Mouse (Mus musculus): ENCODE measurements around the gene Olfr1354. TPM values are rescaled to one million over a fixed set of nuclear protein-coding genes. Genes with fewer than 3 reads are reported as not detected.
"Not testable (repeated sequence)": the region's sequence is repeated elsewhere in the genome, so short reads cannot be mapped to it uniquely, and the experiment has no call there.

Gene Olfr1354
- polyA plus RNA-seq (2015; fragmentation: Nextera tagmentation; extraction: Ambion mirVana): not detected in 2 replicates

GRCm38 (mm10) chr10:78912871-78913270 is at the start of gene Olfr1354:
Gene Olfr1354 (plus strand): TSS chr10:78913171.
- 81% methylated on average over 1 of the region's 1 CpGs for WGBS
- not testable (repeated sequence) for H3K4me1 ChIP-seq (ENCODE audit: control insufficient read depth, insufficient read depth, low read length); H3K36me3 ChIP-seq (ENCODE audit: control insufficient read depth, insufficient read depth, low read length); H3K27ac ChIP-seq (ENCODE audit: low read length); H3K4me3 ChIP-seq (ENCODE audit: low read depth, low read length); H3K9me3 ChIP-seq (replicated peaks; ENCODE audit: control insufficient read depth, low read length, poor library complexity, severe bottlenecking); H3K9ac ChIP-seq (ENCODE audit: low read depth, low read length); ATAC-seq; H3K27me3 ChIP-seq (ENCODE audit: control insufficient read depth, insufficient read depth, low read depth, low read length); H3K4me2 ChIP-seq (ENCODE audit: low read length)

DNA sequence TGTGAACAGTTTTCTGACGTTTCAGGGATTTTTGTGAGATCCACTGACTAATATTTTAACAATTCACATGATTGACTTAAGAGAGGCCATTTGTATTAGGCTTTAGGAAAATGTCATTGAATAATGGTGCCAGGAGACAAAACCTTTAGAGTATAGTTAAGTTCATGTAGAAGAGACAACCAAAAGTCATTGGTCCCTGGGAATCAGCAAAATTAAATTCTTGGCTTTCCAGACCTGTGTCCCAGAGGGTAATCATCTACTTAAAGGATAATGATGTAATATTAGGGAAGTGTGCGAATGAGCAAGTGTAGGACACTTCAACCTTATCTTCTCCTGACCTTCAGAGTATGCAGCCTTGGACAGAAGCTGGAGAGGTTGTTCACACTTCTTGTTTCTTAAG is 37.7 kb upstream of the Olfr1354 start, which contains the start of gene Olfr1355:
TSS of gene Olfr1355 (plus strand) at position 301 of the 400 bp plus-strand sequence.
- H3K4me3 ChIP-seq (ENCODE audit: low read depth, low read length): no peak within 1 kb of the TSS
- H3K27ac ChIP-seq (ENCODE audit: low read length): no peak within 1 kb of the TSS
- 0 out of 2 replicates have a peak, but pooled peaks cover 4% of the 10 kb centered on the region for H3K9me3 ChIP-seq (replicated peaks; ENCODE audit: control insufficient read depth, low read length, poor library complexity, severe bottlenecking)
- ATAC-seq: no peak
- H3K4me1 ChIP-seq (ENCODE audit: control insufficient read depth, insufficient read depth, low read length): no peaks in the 10 kb centered on the region
- no peaks in the 10 kb centered on the region for H3K36me3 ChIP-seq (ENCODE audit: control insufficient read depth, insufficient read depth, low read length)
- 66% methylated on average over 2 of the region's 2 CpGs for WGBS
- no peak within 1 kb of the TSS for H3K4me2 ChIP-seq (ENCODE audit: low read length)
- H3K27me3 ChIP-seq (ENCODE audit: control insufficient read depth, insufficient read depth, low read depth, low read length): no peaks in the 10 kb centered on the region
- H3K9ac ChIP-seq (ENCODE audit: low read depth, low read length): no peak within 1 kb of the TSS

DNA sequence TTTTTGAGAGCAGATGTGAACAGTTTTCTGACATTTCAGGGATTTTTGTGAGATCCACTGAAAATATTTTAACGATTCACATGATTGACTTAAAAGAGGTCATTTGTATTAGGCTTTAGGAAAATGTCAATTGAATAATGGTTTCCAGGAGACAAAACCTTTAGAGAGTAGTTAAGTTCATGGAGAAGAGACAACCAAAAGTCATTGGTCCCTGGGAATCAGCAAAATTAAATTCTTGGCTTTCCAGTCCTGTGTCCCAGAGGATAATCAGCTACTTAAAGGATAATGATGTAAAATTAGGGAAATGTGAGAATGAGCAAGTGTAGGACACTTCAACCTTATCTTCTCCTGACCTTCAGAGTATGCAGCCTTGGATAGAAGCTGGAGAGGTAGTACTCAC is 37.4 kb downstream of the Olfr1354 start, which contains the start of gene Olfr8:
TSS of gene Olfr8 (plus strand) at position 301 of the 400 bp plus-strand sequence.
- not testable (repeated sequence) for H3K9me3 ChIP-seq (replicated peaks; ENCODE audit: control insufficient read depth, low read length, poor library complexity, severe bottlenecking); H3K27me3 ChIP-seq (ENCODE audit: control insufficient read depth, insufficient read depth, low read depth, low read length); ATAC-seq; H3K36me3 ChIP-seq (ENCODE audit: control insufficient read depth, insufficient read depth, low read length); H3K4me2 ChIP-seq (ENCODE audit: low read length); H3K4me1 ChIP-seq (ENCODE audit: control insufficient read depth, insufficient read depth, low read length); H3K27ac ChIP-seq (ENCODE audit: low read length); H3K4me3 ChIP-seq (ENCODE audit: low read depth, low read length); H3K9ac ChIP-seq (ENCODE audit: low read depth, low read length)
- WGBS: 84% methylated on average over 1 of the region's 1 CpGs

GRCm38 (mm10) chr10:78963009-78963408 is 50.0 kb downstream of the Olfr1354 start, which contains the start of gene Olfr1353:
Gene Olfr1353 (plus strand): TSS chr10:78963309.
- ATAC-seq; H3K27ac ChIP-seq (ENCODE audit: low read length); H3K4me1 ChIP-seq (ENCODE audit: control insufficient read depth, insufficient read depth, low read length); H3K4me2 ChIP-seq (ENCODE audit: low read length); H3K9me3 ChIP-seq (replicated peaks; ENCODE audit: control insufficient read depth, low read length, poor library complexity, severe bottlenecking); H3K27me3 ChIP-seq (ENCODE audit: control insufficient read depth, insufficient read depth, low read depth, low read length); H3K36me3 ChIP-seq (ENCODE audit: control insufficient read depth, insufficient read depth, low read length); H3K9ac ChIP-seq (ENCODE audit: low read depth, low read length); H3K4me3 ChIP-seq (ENCODE audit: low read depth, low read length): not testable (repeated sequence)

Other genes starting within 250 kb of the Olfr1354 start
- not detected in 2 replicates for gene Casp14, start 194.9 kb upstream of the Olfr1354 start, polyA plus RNA-seq (2015; fragmentation: Nextera tagmentation; extraction: Ambion mirVana)
- gene Ccdc105, start 160.1 kb upstream of the Olfr1354 start, polyA plus RNA-seq (2015; fragmentation: Nextera tagmentation; extraction: Ambion mirVana): 0.32 and 0.65 TPM in 2 replicates
- gene Slc1a6, start 132.7 kb upstream of the Olfr1354 start, polyA plus RNA-seq (2015; fragmentation: Nextera tagmentation; extraction: Ambion mirVana): 16.8 and 23.9 TPM in 2 replicates
- not detected in 2 replicates for gene Olfr1356, start 61.0 kb upstream of the Olfr1354 start, polyA plus RNA-seq (2015; fragmentation: Nextera tagmentation; extraction: Ambion mirVana)
- not detected in 2 replicates for gene Olfr1355, start 37.6 kb upstream of the Olfr1354 start, polyA plus RNA-seq (2015; fragmentation: Nextera tagmentation; extraction: Ambion mirVana)
- not detected in 2 replicates for gene Olfr8, start 37.5 kb downstream of the Olfr1354 start, polyA plus RNA-seq (2015; fragmentation: Nextera tagmentation; extraction: Ambion mirVana)
- not detected in 2 replicates for gene Olfr1353, start 50.1 kb downstream of the Olfr1354 start, polyA plus RNA-seq (2015; fragmentation: Nextera tagmentation; extraction: Ambion mirVana)
- not detected in 2 replicates for gene Olfr1352, start 67.9 kb downstream of the Olfr1354 start, polyA plus RNA-seq (2015; fragmentation: Nextera tagmentation; extraction: Ambion mirVana)
- gene Olfr1351, start 99.3 kb downstream of the Olfr1354 start, polyA plus RNA-seq (2015; fragmentation: Nextera tagmentation; extraction: Ambion mirVana): not detected in 2 replicates
- gene Olfr57, start 115.6 kb downstream of the Olfr1354 start, polyA plus RNA-seq (2015; fragmentation: Nextera tagmentation; extraction: Ambion mirVana): 0.51 and 0.62 TPM in 2 replicates
- gene 2610008E11Rik, start 184.4 kb downstream of the Olfr1354 start, polyA plus RNA-seq (2015; fragmentation: Nextera tagmentation; extraction: Ambion mirVana): 57.1 and 58.6 TPM in 2 replicates
- not detected in 2 replicates for gene Vmn2r80, start 235.6 kb downstream of the Olfr1354 start, polyA plus RNA-seq (2015; fragmentation: Nextera tagmentation; extraction: Ambion mirVana)